Mouse (Mus musculus): ENCODE results near the gene Bbs9. TPM values are rescaled to one million over a fixed set of nuclear protein-coding genes. Genes with fewer than 3 reads are reported as not detected.

The Bbs9 gene
- polyA plus RNA-seq, 1 experiment from 2014 or later, result 12.3 TPM

DNA sequence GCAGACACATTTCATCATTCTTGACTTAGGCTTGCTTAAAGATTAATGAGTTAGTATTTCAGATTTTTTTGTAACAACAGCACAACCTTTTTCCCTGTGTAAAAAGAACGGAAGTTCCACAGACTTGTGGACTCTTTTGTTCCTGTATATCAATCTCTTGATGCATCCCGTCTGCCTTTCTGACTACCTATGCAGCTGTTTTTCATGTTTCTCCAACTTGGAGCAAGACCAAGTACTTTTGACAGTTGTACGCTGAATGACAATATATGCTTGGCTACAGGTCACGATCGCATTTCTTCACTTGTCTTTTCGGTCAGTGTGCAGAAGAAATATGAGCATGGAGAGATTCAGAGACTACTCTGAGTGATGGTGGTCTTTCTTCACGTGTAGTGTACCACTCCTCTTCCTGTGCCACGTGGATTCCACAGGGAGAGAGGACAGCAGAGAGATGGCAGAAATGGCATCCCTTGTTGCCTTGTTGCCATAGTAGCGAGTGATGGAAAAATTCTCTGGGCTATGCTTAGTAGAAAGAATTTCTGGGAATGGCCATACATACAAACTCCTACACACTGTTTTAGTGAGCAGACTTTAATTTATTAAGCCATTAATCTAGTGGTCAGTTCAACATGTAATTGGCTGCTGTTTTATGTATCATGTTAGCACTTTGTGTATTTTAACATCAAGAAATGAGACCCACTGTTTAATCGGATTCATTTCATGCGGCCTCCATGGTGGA, 88.3 kb downstream of the Bbs9 start:
- Histone ChIP-seq H3K27ac (ENCODE audit: low read depth, low read length) (peak overlapping the region; percentile 43; the same call in 1 of the 2 replicates), H3K9ac (ENCODE audit: low read depth, low read length) (no peak overlapping the region), H3K4me3 (ENCODE audit: low read length) (no peak overlapping the region), H3K36me3 (ENCODE audit: control insufficient read depth, insufficient read depth, low read length) (no peaks in the 10 kb centered on the region), H3K9me3 (ENCODE audit: control insufficient read depth, low read length) (peaks cover 4% of the 10 kb centered on the region), H3K4me2 (replicated peaks; ENCODE audit: low read depth, low read length) (no peak overlapping the region), H3K4me1 (ENCODE audit: control insufficient read depth, insufficient read depth, low read length) (no peaks in the 10 kb centered on the region), H3K27me3 (ENCODE audit: control insufficient read depth, insufficient read depth, low read length) (no peaks in the 10 kb centered on the region)
- ATAC-seq (ENCODE audit: low FRiP score, low TSS enrichment), result peak; percentile 71; the same call in 1 of the 2 replicates
- 66% methylated on average over 11 of the region's 11 CpGs for WGBS

DNA sequence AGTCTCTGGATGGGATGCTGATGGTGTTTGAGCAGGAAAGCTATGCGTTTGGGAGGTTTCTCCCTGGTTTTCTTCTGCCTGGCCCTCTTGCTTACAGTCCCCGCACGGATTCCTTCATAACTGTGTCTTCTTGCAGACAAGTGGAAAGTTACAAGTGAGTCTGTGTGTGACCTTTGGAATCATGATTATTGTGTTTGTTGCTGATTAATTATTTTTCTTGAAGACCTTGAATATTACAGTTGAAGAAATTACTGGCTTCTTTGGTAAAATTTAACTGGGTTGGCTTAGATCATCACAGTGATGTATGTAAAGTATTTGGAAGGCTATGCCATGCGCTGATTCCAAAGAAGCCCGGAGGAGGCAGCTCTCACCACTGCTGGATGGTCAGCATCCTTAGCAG, 92.2 kb downstream of the Bbs9 start:
- no peak overlapping the region for H3K4me3 ChIP-seq (ENCODE audit: low read length)
- ATAC-seq (ENCODE audit: low FRiP score, low TSS enrichment), result no peak
- no peaks in the 10 kb centered on the region for H3K36me3 ChIP-seq (ENCODE audit: control insufficient read depth, insufficient read depth, low read length)
- 90% methylated on average over 5 of the region's 5 CpGs for WGBS
- H3K9ac ChIP-seq (ENCODE audit: low read depth, low read length), result no peak overlapping the region
- no peaks in the 10 kb centered on the region for H3K27me3 ChIP-seq (ENCODE audit: control insufficient read depth, insufficient read depth, low read length)
- no peak overlapping the region for H3K27ac ChIP-seq (ENCODE audit: low read depth, low read length)
- H3K4me1 ChIP-seq (ENCODE audit: control insufficient read depth, insufficient read depth, low read length), result no peaks in the 10 kb centered on the region
- H3K9me3 ChIP-seq (ENCODE audit: control insufficient read depth, low read length), result peaks cover 4% of the 10 kb centered on the region
- H3K4me2 ChIP-seq (replicated peaks; ENCODE audit: low read depth, low read length), result no peak overlapping the region

DNA sequence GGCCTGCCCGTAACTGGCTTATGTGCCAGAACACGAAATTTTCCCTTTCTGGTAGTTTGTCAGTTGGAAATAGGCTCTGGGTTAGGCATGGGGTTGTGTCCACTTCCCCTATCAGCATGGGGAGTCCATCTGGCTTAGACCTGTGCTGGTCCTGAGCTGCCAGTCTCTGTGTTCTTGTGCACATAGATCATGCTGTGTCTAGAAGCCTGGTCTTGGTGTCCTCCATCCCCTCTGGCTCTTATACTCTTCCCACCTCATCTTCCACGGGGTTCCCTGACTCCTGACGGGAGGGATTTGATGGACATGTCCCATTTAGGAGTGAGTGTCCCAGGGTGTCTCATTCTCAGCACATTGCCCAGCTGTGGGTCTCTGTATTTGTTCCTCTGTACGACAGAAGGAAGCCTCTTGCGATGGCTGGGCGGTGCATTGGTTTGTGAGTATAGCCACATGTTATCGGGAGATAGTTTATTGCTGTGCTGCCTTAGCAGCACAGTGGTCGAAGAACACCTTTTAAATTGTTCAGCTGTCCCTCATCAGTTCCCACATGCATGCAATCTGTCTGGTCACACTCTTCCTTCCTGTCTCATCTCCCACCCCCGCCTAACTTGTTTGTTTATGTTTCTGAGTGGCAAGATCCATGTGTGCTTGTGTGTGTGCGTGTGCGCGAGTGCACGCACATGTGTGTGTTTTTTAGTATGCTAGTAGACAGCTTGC, 101.1 kb downstream of the Bbs9 start:
- no peak for ATAC-seq (ENCODE audit: low FRiP score, low TSS enrichment)
- no peak overlapping the region for H3K9ac ChIP-seq (ENCODE audit: low read depth, low read length)
- H3K4me1 ChIP-seq (ENCODE audit: control insufficient read depth, insufficient read depth, low read length), result no peaks in the 10 kb centered on the region
- H3K4me2 ChIP-seq (replicated peaks; ENCODE audit: low read depth, low read length), result no peak overlapping the region
- H3K4me3 ChIP-seq (ENCODE audit: low read length), result no peak overlapping the region
- no peak overlapping the region for H3K27ac ChIP-seq (ENCODE audit: low read depth, low read length)
- H3K36me3 ChIP-seq (ENCODE audit: control insufficient read depth, insufficient read depth, low read length), result no peaks in the 10 kb centered on the region
- no peaks in the 10 kb centered on the region for H3K27me3 ChIP-seq (ENCODE audit: control insufficient read depth, insufficient read depth, low read length)
- no peaks in the 10 kb centered on the region for H3K9me3 ChIP-seq (ENCODE audit: control insufficient read depth, low read length)
- WGBS, result 77% methylated on average over 14 of the region's 14 CpGs

DNA sequence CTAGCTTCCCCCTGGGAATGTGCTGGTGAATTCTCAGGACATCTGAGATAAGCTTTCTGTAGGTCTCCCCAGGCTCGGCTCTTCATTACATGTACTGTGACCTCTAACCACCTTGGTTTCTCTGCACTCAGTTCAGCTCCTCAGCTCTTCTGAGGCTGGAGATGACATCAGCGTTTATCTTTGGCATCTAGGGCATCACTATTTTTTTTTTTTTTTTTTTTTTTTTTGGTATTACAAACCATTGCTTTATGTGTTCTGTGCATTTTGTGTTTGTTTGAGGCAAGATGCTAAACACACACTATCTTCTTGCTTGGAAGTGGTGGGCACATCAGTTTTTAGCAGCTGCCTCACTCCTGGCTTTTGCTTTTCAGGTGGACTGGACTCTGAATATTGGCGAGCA, 102.8 kb downstream of the Bbs9 start:
- Histone ChIP-seq H3K4me1 (ENCODE audit: control insufficient read depth, insufficient read depth, low read length) (no peaks in the 10 kb centered on the region), H3K9me3 (ENCODE audit: control insufficient read depth, low read length) (no peaks in the 10 kb centered on the region), H3K27me3 (ENCODE audit: control insufficient read depth, insufficient read depth, low read length) (no peaks in the 10 kb centered on the region), H3K9ac (ENCODE audit: low read depth, low read length) (no peak overlapping the region), H3K4me2 (replicated peaks; ENCODE audit: low read depth, low read length) (no peak overlapping the region), H3K27ac (ENCODE audit: low read depth, low read length) (no peak overlapping the region), H3K4me3 (ENCODE audit: low read length) (no peak overlapping the region), H3K36me3 (ENCODE audit: control insufficient read depth, insufficient read depth, low read length) (no peaks in the 10 kb centered on the region)
- WGBS, result 77% methylated on average over 3 of the region's 3 CpGs
- ATAC-seq (ENCODE audit: low FRiP score, low TSS enrichment), result no peak

DNA sequence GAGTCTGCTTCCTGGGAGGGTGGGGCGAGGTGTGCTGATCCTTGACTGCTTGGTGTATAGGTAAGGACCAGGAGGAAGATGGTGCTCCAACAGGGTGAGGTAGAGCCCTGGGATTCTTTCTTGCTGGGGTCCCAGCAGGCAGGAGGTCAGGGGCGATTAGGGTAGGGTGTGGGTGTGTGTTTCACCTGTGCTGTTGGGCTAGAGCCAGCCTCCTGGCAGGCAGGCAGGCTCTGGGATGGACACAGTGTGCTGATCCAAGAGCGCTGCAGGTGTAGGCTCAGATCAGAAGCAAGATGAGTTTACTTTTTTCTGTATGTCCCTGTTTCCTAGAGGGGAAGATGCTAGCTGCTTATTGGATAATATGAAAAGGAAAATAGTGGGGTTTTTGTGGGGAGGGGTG, 108.7 kb downstream of the Bbs9 start:
- H3K36me3 ChIP-seq (ENCODE audit: control insufficient read depth, insufficient read depth, low read length), result no peaks in the 10 kb centered on the region

GRCm38 (mm10) chr9:22593032-22593431, 117.5 kb downstream of the Bbs9 start:
- Histone ChIP-seq H3K4me1 (ENCODE audit: control insufficient read depth, insufficient read depth, low read length) (no peaks in the 10 kb centered on the region), H3K4me3 (ENCODE audit: low read length) (no peak overlapping the region), H3K36me3 (ENCODE audit: control insufficient read depth, insufficient read depth, low read length) (no peaks in the 10 kb centered on the region), H3K9me3 (ENCODE audit: control insufficient read depth, low read length) (no peaks in the 10 kb centered on the region), H3K9ac (ENCODE audit: low read depth, low read length) (no peak overlapping the region), H3K27me3 (ENCODE audit: control insufficient read depth, insufficient read depth, low read length) (no peaks in the 10 kb centered on the region), H3K27ac (ENCODE audit: low read depth, low read length) (no peak overlapping the region), H3K4me2 (replicated peaks; ENCODE audit: low read depth, low read length) (no peak overlapping the region)
- WGBS, result 96% methylated on average over 5 of the region's 5 CpGs
- no peak for ATAC-seq (ENCODE audit: low FRiP score, low TSS enrichment)

More for the DNA sequence above, 108.7 kb downstream of the Bbs9 start:
- 85% methylated on average over 3 of the region's 3 CpGs for WGBS
- no peak overlapping the region for H3K9ac ChIP-seq (ENCODE audit: low read depth, low read length)
- no peak overlapping the region for H3K27ac ChIP-seq (ENCODE audit: low read depth, low read length)
- no peaks in the 10 kb centered on the region for H3K27me3 ChIP-seq (ENCODE audit: control insufficient read depth, insufficient read depth, low read length)
- H3K4me3 ChIP-seq (ENCODE audit: low read length), result no peak overlapping the region
- H3K4me1 ChIP-seq (ENCODE audit: control insufficient read depth, insufficient read depth, low read length), result no peaks in the 10 kb centered on the region
- ATAC-seq (ENCODE audit: low FRiP score, low TSS enrichment), result no peak
- no peak overlapping the region for H3K4me2 ChIP-seq (replicated peaks; ENCODE audit: low read depth, low read length)
- no peaks in the 10 kb centered on the region for H3K9me3 ChIP-seq (ENCODE audit: control insufficient read depth, low read length)

DNA sequence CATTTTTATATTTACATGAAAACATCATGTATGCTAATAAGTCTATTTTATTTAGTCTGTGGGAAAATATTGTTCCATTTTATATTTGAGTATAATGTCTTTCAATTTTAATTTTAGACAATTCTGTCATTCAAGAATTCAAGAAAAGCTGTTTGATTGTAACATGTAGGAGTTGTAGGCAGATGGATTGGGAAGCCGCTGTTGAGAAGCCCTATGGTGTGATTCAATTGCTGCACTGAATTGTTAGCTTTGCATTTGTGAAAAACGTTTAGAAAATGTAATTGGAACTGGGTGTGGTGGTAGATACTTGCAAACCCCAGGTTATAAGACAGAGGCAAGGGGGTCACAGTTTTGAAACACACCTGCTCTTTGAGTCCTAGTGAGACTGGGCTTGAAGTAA, 121.1 kb downstream of the Bbs9 start:
- Histone ChIP-seq H3K4me2 (replicated peaks; ENCODE audit: low read depth, low read length) (no peak overlapping the region), H3K27me3 (ENCODE audit: control insufficient read depth, insufficient read depth, low read length) (no peaks in the 10 kb centered on the region), H3K27ac (ENCODE audit: low read depth, low read length) (no peak overlapping the region), H3K9me3 (ENCODE audit: control insufficient read depth, low read length) (no peaks in the 10 kb centered on the region), H3K4me3 (ENCODE audit: low read length) (no peak overlapping the region), H3K9ac (ENCODE audit: low read depth, low read length) (no peak overlapping the region), H3K4me1 (ENCODE audit: control insufficient read depth, insufficient read depth, low read length) (no peaks in the 10 kb centered on the region), H3K36me3 (ENCODE audit: control insufficient read depth, insufficient read depth, low read length) (no peaks in the 10 kb centered on the region)
- no peak for ATAC-seq (ENCODE audit: low FRiP score, low TSS enrichment)
- 60% methylated on average over 2 of the region's 2 CpGs for WGBS

DNA sequence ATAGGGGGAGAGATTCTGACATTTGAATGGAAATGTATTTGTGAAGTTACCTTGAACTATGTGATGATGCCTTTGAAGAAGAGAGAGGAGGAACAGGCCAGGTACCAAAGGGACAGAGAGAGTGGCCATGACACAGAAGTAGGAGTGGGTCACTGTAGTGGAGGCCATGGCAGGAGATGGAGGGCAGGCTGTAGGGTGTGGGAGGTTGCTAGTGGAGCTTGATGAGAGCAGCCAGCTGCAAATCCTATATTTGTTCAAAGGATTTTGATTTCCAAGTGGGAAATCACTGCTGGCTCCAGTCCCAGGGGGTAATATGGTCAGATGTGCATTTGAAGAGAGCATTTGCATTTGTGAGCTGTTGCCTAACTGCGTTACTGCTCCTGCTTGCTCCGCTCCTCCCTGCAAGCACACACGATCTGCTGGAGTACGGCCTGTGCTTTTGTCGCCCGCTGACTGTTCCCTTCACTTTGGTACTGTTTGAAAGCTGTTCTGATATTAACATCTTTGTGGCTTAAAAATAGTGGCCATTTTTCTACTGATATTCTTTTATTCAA, 137.8 kb downstream of the Bbs9 start:
- no peak overlapping the region for H3K4me3 ChIP-seq (ENCODE audit: low read length)
- ATAC-seq (ENCODE audit: low FRiP score, low TSS enrichment), result no peak
- WGBS, result 85% methylated on average over 6 of the region's 6 CpGs

GRCm38 (mm10) chr9:22619245-22619644, 143.7 kb downstream of the Bbs9 start:
- Histone ChIP-seq H3K9me3 (ENCODE audit: control insufficient read depth, low read length) (no peaks in the 10 kb centered on the region), H3K4me2 (replicated peaks; ENCODE audit: low read depth, low read length) (no peak overlapping the region), H3K4me3 (ENCODE audit: low read length) (no peak overlapping the region), H3K4me1 (ENCODE audit: control insufficient read depth, insufficient read depth, low read length) (no peaks in the 10 kb centered on the region), H3K27me3 (ENCODE audit: control insufficient read depth, insufficient read depth, low read length) (no peaks in the 10 kb centered on the region), H3K9ac (ENCODE audit: low read depth, low read length) (no peak overlapping the region), H3K36me3 (ENCODE audit: control insufficient read depth, insufficient read depth, low read length) (no peaks in the 10 kb centered on the region), H3K27ac (ENCODE audit: low read depth, low read length) (no peak overlapping the region)
- no peak for ATAC-seq (ENCODE audit: low FRiP score, low TSS enrichment)
- WGBS, result 81% methylated on average over 1 of the region's 1 CpGs

More for the DNA sequence above, 137.8 kb downstream of the Bbs9 start:
- no peaks in the 10 kb centered on the region for H3K9me3 ChIP-seq (ENCODE audit: control insufficient read depth, low read length)
- H3K4me2 ChIP-seq (replicated peaks; ENCODE audit: low read depth, low read length), result no peak overlapping the region
- H3K4me1 ChIP-seq (ENCODE audit: control insufficient read depth, insufficient read depth, low read length), result no peaks in the 10 kb centered on the region
- no peak overlapping the region for H3K27ac ChIP-seq (ENCODE audit: low read depth, low read length)
- H3K27me3 ChIP-seq (ENCODE audit: control insufficient read depth, insufficient read depth, low read length), result no peaks in the 10 kb centered on the region
- H3K36me3 ChIP-seq (ENCODE audit: control insufficient read depth, insufficient read depth, low read length), result no peaks in the 10 kb centered on the region
- no peak overlapping the region for H3K9ac ChIP-seq (ENCODE audit: low read depth, low read length)

All from kidney, embryonic 14.5 days (tissue).